Mouse (Mus musculus) embryonic facial prominence, embryonic 10.5 days (tissue): ENCODE measurements at regions not wholly inside any gene's neighbourhood (a gene's known extent, or its start where the extent isn't known, plus 50 kb on each side); places are given as distances from the start of the nearest gene placed in this dataset.
A peak's percentile ranks its signal among the peaks of the same experiment; 100 is the strongest.
"Not testable (repeated sequence)": the region's sequence is repeated elsewhere in the genome, so short reads cannot be mapped to it uniquely, and the experiment has no call there.

Experiments used
- DNase-seq: peaks from one replicate; pipeline ENCODE4 v3.0.0-alpha.2; 2017; ENCODE audit warnings: low spot score
- H3K27ac ChIP-seq: fragments of 300-500 bp; sonication (generic); replicated peaks from 2 replicates; pipeline ENCODE4 v1.5.1; 2016; ENCODE audit warnings: mild to moderate bottlenecking
- H3K27me3 ChIP-seq: fragments of 300-500 bp; sonication (generic); replicated peaks from 2 replicates; pipeline ENCODE4 v1.6.1; 2016; ENCODE audit warnings: low read depth, mild to moderate bottlenecking; ENCODE audit not compliant: poor library complexity, severe bottlenecking
- H3K36me3 ChIP-seq: fragments of 300-500 bp; sonication (generic); replicated peaks from 2 replicates; pipeline ENCODE4 v1.6.1; 2016; ENCODE audit warnings: mild to moderate bottlenecking, moderate library complexity
- H3K4me1 ChIP-seq: fragments of 300-500 bp; sonication (generic); 2 replicates; pipeline ENCODE4 v1.6.1; 2016
- H3K4me3 ChIP-seq: fragments of 300-500 bp; sonication (generic); 2 replicates; pipeline ENCODE4 v1.5.1; 2016; ENCODE audit warnings: mild to moderate bottlenecking, moderate library complexity
- H3K9me3 ChIP-seq: fragments of 300-500 bp; sonication (generic); 2 replicates; pipeline ENCODE4 v1.6.1; 2016; ENCODE audit warnings: mild to moderate bottlenecking
- WGBS: fragments of 180-500 bp; shearing (Covaris S2); methylation state at CpG from one replicate; pipeline ENCODE4 v1.1.7; 2016; 5-methylcytosine and 5-hydroxymethylcytosine counted together

DNA sequence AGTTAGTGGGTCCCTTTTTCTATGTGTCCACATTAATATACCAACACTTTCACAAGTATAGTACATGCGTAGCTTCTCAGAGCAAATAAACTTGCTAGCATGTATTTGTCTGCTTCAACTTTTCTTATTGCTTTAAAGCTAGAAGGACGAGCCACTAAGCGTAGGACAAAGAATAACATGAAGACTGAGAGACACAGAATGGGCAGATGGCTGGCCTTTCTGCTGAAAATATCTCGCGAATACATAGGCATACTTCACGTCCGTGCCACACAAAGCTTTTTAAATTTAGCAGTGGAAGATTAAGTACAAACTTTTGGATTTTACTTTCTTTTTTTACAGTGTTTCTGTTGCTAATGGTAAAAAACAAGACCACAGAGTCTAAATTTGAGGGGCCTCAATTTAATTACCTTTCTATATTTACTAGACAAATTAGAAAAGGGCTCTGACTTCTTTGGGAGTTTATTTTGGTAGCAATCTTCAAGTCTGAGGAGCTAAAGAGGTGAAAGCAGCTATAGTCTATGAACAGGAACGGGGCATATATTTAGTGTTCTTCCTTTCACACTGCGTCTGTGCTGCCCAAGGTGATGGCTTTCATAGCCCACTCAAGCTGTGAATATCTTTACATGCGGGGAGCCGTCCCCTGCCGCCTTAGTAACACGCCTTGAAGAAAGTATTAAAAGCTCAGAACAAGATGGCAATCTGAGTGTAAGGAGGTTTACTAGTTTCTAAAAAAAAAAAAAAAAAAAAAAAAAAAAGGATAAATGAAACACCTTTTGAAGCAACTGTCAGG is 145.7 kb upstream of the Nwd2 start:
- WGBS: 93% methylated on average over 13 of the region's 13 CpGs
- no peak for DNase-seq
- Histone ChIP-seq H3K9me3 (no peaks in the 10 kb centered on the region), H3K36me3 (no peaks in the 10 kb centered on the region), H3K27ac (no peak overlapping the region), H3K4me3 (no peak overlapping the region), H3K4me1 (no peaks in the 10 kb centered on the region), H3K27me3 (no peaks in the 10 kb centered on the region)

DNA sequence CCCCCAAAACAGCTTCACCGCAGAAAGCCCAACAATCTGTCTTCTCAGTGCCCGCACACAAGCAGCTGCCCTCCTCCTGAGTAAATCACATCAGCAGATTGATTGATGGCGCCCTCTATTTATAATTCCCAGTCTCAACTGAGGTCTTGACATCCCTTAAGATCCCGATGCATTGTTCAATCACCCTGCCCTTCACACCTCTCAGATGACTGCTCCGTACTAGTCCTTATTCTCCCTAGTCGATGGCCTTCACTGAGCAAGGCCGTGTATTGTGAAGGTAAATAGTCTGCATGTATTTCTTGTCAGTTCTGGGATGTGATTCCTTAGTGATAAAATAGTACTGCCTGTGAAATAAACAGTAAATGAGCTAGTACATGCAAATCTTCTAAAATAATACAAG is 114.7 kb upstream of the Nwd2 start:
- no peaks in the 10 kb centered on the region for H3K27me3 ChIP-seq
- no peaks in the 10 kb centered on the region for H3K36me3 ChIP-seq
- no peak overlapping the region for H3K4me3 ChIP-seq
- no peaks in the 10 kb centered on the region for H3K4me1 ChIP-seq
- H3K27ac ChIP-seq: no peak overlapping the region
- no peaks in the 10 kb centered on the region for H3K9me3 ChIP-seq
- WGBS: 68% methylated on average over 7 of the region's 7 CpGs
- DNase-seq: no peak

DNA sequence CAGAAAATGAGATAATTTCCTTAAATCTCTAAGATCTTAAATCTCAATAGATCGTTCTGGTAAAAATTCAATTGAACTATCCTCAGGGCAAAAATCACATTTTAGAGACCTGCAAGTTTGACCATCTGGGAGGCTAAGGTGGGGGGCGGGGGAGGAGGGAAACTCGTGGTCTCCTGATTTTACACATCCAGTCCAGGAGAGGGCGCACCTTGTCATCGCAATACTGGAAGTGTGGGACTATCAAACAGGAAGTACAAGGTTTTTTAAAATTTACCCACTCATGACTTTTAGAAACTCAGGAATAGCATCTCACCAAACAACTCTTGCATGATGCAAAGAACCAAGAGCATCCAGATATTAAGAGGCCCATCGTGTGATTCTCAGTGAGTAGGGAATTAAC is 108.4 kb upstream of the Nwd2 start:
- Histone ChIP-seq H3K36me3 (no peaks in the 10 kb centered on the region), H3K27ac (no peak overlapping the region), H3K4me3 (no peak overlapping the region), H3K9me3 (no peaks in the 10 kb centered on the region), H3K27me3 (no peaks in the 10 kb centered on the region), H3K4me1 (no peaks in the 10 kb centered on the region)
- WGBS: 79% methylated on average over 6 of the region's 6 CpGs
- peak; percentile 17 for DNase-seq

DNA sequence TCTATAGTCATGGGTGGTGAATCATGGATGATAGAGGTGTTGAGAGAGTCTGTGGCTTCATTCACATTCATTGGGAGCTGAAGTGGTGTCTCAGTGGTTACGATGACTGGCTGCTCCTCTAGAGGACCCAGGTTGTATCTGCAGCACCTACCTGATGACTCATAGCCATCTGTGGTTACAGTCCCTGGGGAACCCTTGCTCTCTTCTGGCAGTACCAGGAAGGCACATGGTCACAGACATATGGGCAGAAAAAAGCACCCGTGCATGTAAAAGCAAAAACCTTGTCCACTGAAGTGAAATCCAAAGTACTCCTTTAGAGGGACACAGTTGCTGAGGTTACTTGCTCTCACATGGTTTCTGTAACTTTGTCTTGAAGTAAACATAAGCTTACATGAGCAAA is 103.4 kb upstream of the Nwd2 start:
- no peak for DNase-seq
- Histone ChIP-seq H3K27me3 (no peaks in the 10 kb centered on the region), H3K9me3 (no peaks in the 10 kb centered on the region), H3K36me3 (no peaks in the 10 kb centered on the region), H3K4me1 (no peaks in the 10 kb centered on the region), H3K27ac (no peak overlapping the region), H3K4me3 (no peak overlapping the region)
- 93% methylated on average over 2 of the region's 2 CpGs for WGBS

DNA sequence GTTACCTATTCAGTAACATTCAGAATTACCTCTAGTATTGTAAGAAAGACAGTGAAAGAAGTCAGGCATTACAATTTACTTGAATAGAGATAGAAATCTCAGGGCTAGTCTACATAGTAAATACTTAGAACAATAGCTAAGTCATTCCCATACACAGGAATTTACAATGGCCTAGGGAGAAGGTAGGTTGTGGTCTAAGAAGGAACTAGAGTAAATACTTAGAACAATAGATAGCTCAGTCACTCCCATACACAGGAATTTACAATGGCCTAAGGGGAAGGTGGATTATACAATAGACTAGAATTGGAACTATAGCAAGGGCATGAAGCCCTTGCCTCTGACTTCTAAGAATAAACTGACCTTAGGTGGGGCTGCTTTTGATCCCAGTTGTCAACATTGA is 83.0 kb upstream of the Nwd2 start:
- not testable (repeated sequence) for H3K27me3 ChIP-seq, H3K4me1 ChIP-seq, H3K36me3 ChIP-seq, H3K9me3 ChIP-seq, H3K27ac ChIP-seq, DNase-seq, H3K4me3 ChIP-seq

DNA sequence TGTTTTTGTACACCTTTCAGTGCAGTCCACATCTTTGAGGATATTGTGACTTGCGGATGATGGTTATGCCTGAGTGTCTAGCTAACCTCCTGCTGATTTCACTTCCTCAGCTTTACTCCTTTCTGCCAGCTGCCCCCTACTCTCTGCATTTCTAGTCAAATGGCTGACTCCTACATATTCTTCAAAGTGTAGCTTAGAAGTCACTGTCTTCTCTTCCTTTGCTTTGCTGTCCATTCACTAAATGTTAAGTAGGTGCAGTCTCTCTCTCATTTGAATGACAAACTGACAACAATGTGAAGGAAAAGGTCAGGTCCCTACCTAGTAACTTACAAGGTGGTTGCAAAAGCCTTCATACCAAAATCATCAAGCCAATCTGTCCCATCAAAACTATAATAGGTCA is 73.5 kb upstream of the Nwd2 start:
- no peaks in the 10 kb centered on the region for H3K4me1 ChIP-seq
- H3K9me3 ChIP-seq: no peaks in the 10 kb centered on the region
- H3K36me3 ChIP-seq: no peaks in the 10 kb centered on the region
- no peak overlapping the region for H3K4me3 ChIP-seq
- H3K27ac ChIP-seq: no peak overlapping the region
- H3K27me3 ChIP-seq: no peaks in the 10 kb centered on the region
- DNase-seq: no peak
- 90% methylated on average over 1 of the region's 1 CpGs for WGBS

DNA sequence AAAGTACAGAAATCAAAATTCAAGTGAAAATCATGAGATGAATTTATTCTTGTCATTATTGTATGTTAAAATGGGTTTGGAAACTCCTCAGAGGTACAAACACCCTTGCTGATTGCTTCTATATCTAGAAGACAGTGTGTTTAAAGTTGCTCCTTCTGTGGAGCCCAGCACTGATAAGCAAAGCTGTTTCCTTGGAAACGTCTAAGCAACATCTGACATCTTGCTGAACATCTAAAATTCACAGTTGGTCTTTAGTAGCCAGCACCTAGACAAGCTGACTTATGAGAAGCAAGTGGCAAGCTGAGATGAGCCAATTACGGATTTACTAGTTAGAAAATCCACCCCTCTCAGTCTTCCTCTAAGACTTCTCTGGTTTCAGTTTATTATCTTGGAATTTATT is 69.5 kb upstream of the Nwd2 start:
- no peak for DNase-seq
- Histone ChIP-seq H3K9me3 (no peaks in the 10 kb centered on the region), H3K27ac (no peak overlapping the region), H3K4me1 (no peaks in the 10 kb centered on the region), H3K27me3 (no peaks in the 10 kb centered on the region), H3K4me3 (no peak overlapping the region), H3K36me3 (no peaks in the 10 kb centered on the region)
- 79% methylated on average over 2 of the region's 2 CpGs for WGBS

DNA sequence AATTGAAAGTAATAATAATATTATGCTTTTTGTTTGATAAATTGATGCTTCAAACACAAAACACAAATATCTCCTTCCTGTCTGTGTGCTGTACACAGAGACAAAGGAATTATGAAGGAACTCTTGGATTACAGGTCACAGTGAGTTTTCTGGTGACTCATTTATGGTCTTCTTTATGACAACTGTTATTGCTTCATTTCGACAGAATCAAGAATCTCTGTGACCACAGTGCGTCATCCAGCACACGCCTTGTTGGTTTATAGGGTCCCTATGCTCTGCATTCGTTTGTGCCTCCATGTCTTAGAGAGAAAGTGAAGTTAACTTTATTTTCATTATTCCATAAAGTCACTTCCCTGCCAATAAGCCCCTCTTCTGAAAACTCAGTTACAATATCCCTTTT is 61.9 kb upstream of the Nwd2 start:
- Histone ChIP-seq H3K27ac (no peak overlapping the region), H3K9me3 (no peaks in the 10 kb centered on the region), H3K36me3 (no peaks in the 10 kb centered on the region), H3K4me3 (no peak overlapping the region), H3K27me3 (no peaks in the 10 kb centered on the region), H3K4me1 (no peaks in the 10 kb centered on the region)
- DNase-seq: no peak
- 84% methylated on average over 4 of the region's 4 CpGs for WGBS

DNA sequence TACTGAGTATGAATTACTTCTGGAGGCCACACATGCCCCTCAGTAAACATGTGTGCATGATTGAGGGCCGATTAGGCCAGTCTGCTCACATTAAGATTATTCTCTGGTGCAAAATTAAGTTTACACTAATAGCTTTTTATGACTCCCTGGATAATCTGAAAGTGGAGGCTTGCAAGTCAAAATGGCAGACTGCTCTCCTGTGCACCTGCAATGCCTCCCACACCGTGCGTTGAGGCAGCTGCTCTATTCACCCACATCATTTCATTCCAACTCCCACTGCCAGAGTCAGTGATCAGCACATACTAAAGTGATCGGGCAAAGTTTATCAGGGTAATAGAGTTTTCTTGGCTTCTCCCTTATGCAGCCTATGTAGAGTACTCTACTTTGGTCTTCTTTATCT is 61.0 kb upstream of the Nwd2 start:
- Histone ChIP-seq H3K9me3 (no peaks in the 10 kb centered on the region), H3K4me1 (no peaks in the 10 kb centered on the region), H3K4me3 (no peak overlapping the region), H3K36me3 (no peaks in the 10 kb centered on the region), H3K27ac (no peak overlapping the region), H3K27me3 (no peaks in the 10 kb centered on the region)
- no peak for DNase-seq
- 92% methylated on average over 4 of the region's 4 CpGs for WGBS
